Mouse (Mus musculus): ENCODE measurements around the gene Tgfb1. TPM values are rescaled to one million over a fixed set of nuclear protein-coding genes. Genes with fewer than 3 reads are reported as not detected.

Gene Tgfb1
- 53.9 and 75.5 TPM in 2 replicates for polyA plus RNA-seq (2011; ENCODE audit: insufficient read depth, insufficient read length, low replicate concordance, missing spikeins)

DNA sequence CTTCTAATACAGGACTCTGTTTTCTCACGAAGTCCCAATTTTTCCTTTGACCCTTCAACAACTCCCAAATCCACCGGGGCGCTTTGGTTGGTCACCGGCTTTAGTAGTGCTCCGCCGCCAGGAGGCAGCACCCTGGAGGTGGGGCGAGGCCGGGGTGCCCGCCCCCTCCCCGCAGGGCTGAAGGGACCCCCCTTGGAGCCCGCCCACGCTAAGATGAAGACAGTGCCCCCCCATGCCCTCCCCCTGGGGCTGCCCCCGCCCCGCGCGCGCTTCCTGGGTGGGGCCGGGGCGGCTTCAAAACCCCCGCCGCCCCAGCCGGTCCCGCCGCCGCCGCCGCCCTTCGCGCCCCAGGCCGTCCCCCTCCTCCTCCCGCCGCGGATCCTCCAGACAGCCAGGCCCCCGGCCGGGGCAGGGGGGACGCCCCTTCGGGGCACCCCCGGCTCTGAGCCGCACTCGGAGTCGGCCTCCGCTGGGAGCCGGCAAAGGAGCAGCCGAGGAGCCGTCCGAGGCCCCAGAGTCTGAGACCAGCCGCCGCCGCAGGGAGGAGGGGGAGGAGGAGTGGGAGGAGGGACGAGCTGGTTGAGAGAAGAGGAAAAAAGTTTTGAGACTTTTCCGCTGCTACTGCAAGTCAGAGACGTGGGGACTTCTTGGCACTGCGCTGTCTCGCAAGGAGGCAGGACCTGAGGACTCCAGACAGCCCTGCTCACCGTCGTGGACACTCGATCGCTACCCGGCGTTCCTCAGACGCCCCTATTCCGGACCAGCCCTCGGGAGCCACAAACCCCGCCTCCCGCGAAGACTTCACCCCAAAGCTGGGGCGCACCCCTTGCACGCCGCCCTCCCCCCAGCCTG lies at the start of gene Tgfb1:
Gene Tgfb1 (plus strand): TSS at position 323 of the 852 bp plus-strand sequence.
- WGBS, result under 1% methylated on average over 68 of the region's 69 CpGs
- peaks cover 17% of the 10 kb centered on the region for H3K4me1 ChIP-seq (ENCODE audit: control insufficient read depth, insufficient read depth, low read length)
- H3K4me3 ChIP-seq (replicated peaks; ENCODE audit: control insufficient read depth, low read depth, low read length), result peak within 1 kb of the TSS; percentile 96
- peak within 1 kb of the TSS; percentile 95 for H3K27ac ChIP-seq (ENCODE audit: control insufficient read depth, insufficient read depth, low read depth, low read length, poor library complexity)
- TF ChIP-seq CTCF (IDR thresholded peaks at IDR 0.05; ENCODE audit: control insufficient read depth, insufficient read depth, low read length), result peak; percentile 61
- peak; percentile 80; the same call in 1 of the 2 replicates for TF ChIP-seq POLR2A (IDR thresholded peaks at IDR 0.05; ENCODE audit: borderline replicate concordance, control insufficient read depth, low read depth, low read length)

GRCm38 (mm10) chr7:25637099-25637498 lies 49.7 kb upstream of the Tgfb1 start:
- H3K4me3 ChIP-seq (replicated peaks; ENCODE audit: control insufficient read depth, low read depth, low read length), result no peak overlapping the region
- TF ChIP-seq CTCF (IDR thresholded peaks at IDR 0.05; ENCODE audit: control insufficient read depth, insufficient read depth, low read length), result no peak
- TF ChIP-seq POLR2A (IDR thresholded peaks at IDR 0.05; ENCODE audit: borderline replicate concordance, control insufficient read depth, low read depth, low read length), result no peak
- WGBS, result 81% methylated on average over 5 of the region's 5 CpGs
- peaks cover 14% of the 10 kb centered on the region for H3K4me1 ChIP-seq (ENCODE audit: control insufficient read depth, insufficient read depth, low read length)
- H3K27ac ChIP-seq (ENCODE audit: control insufficient read depth, insufficient read depth, low read depth, low read length, poor library complexity), result peak overlapping the region; percentile 94

DNA sequence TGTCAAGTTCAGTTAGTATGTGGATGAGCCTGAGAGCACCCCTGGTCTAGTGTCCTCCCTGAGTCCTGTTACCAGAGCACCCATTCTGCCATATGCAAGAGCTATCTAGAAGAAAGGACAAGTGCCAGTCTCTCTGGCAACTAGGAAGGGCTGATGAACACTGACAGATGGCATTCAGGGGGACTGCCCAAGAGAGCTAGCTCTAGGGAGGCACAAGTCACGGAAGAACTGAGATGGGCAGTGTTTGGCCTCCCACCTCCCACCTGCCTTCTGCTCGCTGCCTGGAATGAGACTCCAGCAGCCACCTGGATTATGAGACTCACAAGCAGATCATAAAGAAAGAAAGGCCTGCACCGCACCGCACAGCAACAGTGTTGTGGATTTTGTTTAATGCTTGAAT lies 47.0 kb upstream of the Tgfb1 start:
- Histone ChIP-seq H3K27ac (ENCODE audit: control insufficient read depth, insufficient read depth, low read depth, low read length, poor library complexity) (no peak overlapping the region), H3K4me1 (ENCODE audit: control insufficient read depth, insufficient read depth, low read length) (peaks cover 12% of the 10 kb centered on the region), H3K4me3 (replicated peaks; ENCODE audit: control insufficient read depth, low read depth, low read length) (no peak overlapping the region)
- TF ChIP-seq CTCF (IDR thresholded peaks at IDR 0.05; ENCODE audit: control insufficient read depth, insufficient read depth, low read length), result no peak
- no peak for TF ChIP-seq POLR2A (IDR thresholded peaks at IDR 0.05; ENCODE audit: borderline replicate concordance, control insufficient read depth, low read depth, low read length)
- 94% methylated on average over 4 of the region's 4 CpGs for WGBS

- TF ChIP-seq POLR2A (IDR thresholded peaks at IDR 0.05; ENCODE audit: borderline replicate concordance, control insufficient read depth, low read depth, low read length), result no peak
- no peak for TF ChIP-seq CTCF (IDR thresholded peaks at IDR 0.05; ENCODE audit: control insufficient read depth, insufficient read depth, low read length)
- WGBS, result 20% methylated on average over 10 of the region's 10 CpGs
- Histone ChIP-seq H3K4me3 (replicated peaks; ENCODE audit: control insufficient read depth, low read depth, low read length) (no peak overlapping the region), H3K4me1 (ENCODE audit: control insufficient read depth, insufficient read depth, low read length) (peaks cover 23% of the 10 kb centered on the region), H3K27ac (ENCODE audit: control insufficient read depth, insufficient read depth, low read depth, low read length, poor library complexity) (no peak overlapping the region)
Observed at GRCm38 (mm10) chr7:25644136-25644535, 42.7 kb upstream of the Tgfb1 start.

GRCm38 (mm10) chr7:25644631-25645030 lies 42.2 kb upstream of the Tgfb1 start:
- TF ChIP-seq CTCF (IDR thresholded peaks at IDR 0.05; ENCODE audit: control insufficient read depth, insufficient read depth, low read length), result no peak
- no peak for TF ChIP-seq POLR2A (IDR thresholded peaks at IDR 0.05; ENCODE audit: borderline replicate concordance, control insufficient read depth, low read depth, low read length)
- Histone ChIP-seq H3K27ac (ENCODE audit: control insufficient read depth, insufficient read depth, low read depth, low read length, poor library complexity) (peak overlapping the region; percentile 36), H3K4me3 (replicated peaks; ENCODE audit: control insufficient read depth, low read depth, low read length) (no peak overlapping the region), H3K4me1 (ENCODE audit: control insufficient read depth, insufficient read depth, low read length) (peaks cover 25% of the 10 kb centered on the region)
- 10% methylated on average over 4 of the region's 4 CpGs for WGBS

GRCm38 (mm10) chr7:25645074-25645473 lies 41.7 kb upstream of the Tgfb1 start:
- 13% methylated on average over 14 of the region's 14 CpGs for WGBS
- H3K4me3 ChIP-seq (replicated peaks; ENCODE audit: control insufficient read depth, low read depth, low read length), result no peak overlapping the region
- no peak for TF ChIP-seq CTCF (IDR thresholded peaks at IDR 0.05; ENCODE audit: control insufficient read depth, insufficient read depth, low read length)
- no peak for TF ChIP-seq POLR2A (IDR thresholded peaks at IDR 0.05; ENCODE audit: borderline replicate concordance, control insufficient read depth, low read depth, low read length)
- H3K4me1 ChIP-seq (ENCODE audit: control insufficient read depth, insufficient read depth, low read length), result peaks cover 25% of the 10 kb centered on the region
- H3K27ac ChIP-seq (ENCODE audit: control insufficient read depth, insufficient read depth, low read depth, low read length, poor library complexity), result peak overlapping the region; percentile 36

GRCm38 (mm10) chr7:25647574-25648123 lies 39.2 kb upstream of the Tgfb1 start:
- TF ChIP-seq CTCF (IDR thresholded peaks at IDR 0.05; ENCODE audit: control insufficient read depth, insufficient read depth, low read length), result peak; percentile 74
- TF ChIP-seq POLR2A (IDR thresholded peaks at IDR 0.05; ENCODE audit: borderline replicate concordance, control insufficient read depth, low read depth, low read length), result no peak
- peak overlapping the region; percentile 79 for H3K27ac ChIP-seq (ENCODE audit: control insufficient read depth, insufficient read depth, low read depth, low read length, poor library complexity)

GRCm38 (mm10) chr7:25649839-25650238 lies 37.0 kb upstream of the Tgfb1 start:
- Histone ChIP-seq H3K27ac (ENCODE audit: control insufficient read depth, insufficient read depth, low read depth, low read length, poor library complexity) (peak overlapping the region; percentile 71), H3K4me3 (replicated peaks; ENCODE audit: control insufficient read depth, low read depth, low read length) (no peak overlapping the region), H3K4me1 (ENCODE audit: control insufficient read depth, insufficient read depth, low read length) (peaks cover 16% of the 10 kb centered on the region)
- WGBS, result 7% methylated on average over 5 of the region's 5 CpGs
- TF ChIP-seq CTCF (IDR thresholded peaks at IDR 0.05; ENCODE audit: control insufficient read depth, insufficient read depth, low read length) (no peak), POLR2A (IDR thresholded peaks at IDR 0.05; ENCODE audit: borderline replicate concordance, control insufficient read depth, low read depth, low read length) (no peak)

More at GRCm38 (mm10) chr7:25647574-25648123, 39.2 kb upstream of the Tgfb1 start:
- 20% methylated on average over 5 of the region's 5 CpGs for WGBS
- Histone ChIP-seq H3K4me1 (ENCODE audit: control insufficient read depth, insufficient read depth, low read length) (peaks cover 25% of the 10 kb centered on the region), H3K4me3 (replicated peaks; ENCODE audit: control insufficient read depth, low read depth, low read length) (no peak overlapping the region)
